Mouse (Mus musculus): ENCODE measurements at regions not wholly inside any gene's neighbourhood (a gene's known extent, or its start where the extent isn't known, plus 50 kb on each side); places are given as distances from the start of the nearest gene placed in this dataset.

DNA sequence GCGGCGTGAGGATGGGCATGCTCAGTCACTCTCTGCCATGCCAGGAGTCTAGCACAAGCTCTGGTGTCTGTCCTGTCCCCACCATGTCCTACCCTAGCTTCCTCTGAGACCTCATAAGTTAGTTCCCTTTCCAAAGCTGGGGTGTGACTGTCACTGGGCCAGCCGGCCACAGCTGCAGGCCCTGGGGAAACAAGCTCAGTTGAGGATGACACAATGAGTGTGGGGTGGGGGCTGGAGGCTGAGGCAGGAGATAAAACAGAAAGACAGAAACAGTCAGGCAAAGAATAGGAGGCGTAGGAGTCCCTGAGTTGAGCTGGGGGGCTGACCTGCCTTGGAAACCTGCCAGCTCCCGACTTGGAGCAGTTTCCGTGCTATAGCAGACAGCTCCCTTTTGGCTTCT lies 80.9 kb upstream of the Teddm2 start:
- TF ChIP-seq CTCF (IDR thresholded peaks at IDR 0.05; ENCODE audit: borderline replicate concordance, control insufficient read depth, extremely low read depth, insufficient read depth, low read length, poor library complexity): no peak
- no peak for TF ChIP-seq POLR2A (IDR thresholded peaks at IDR 0.05; ENCODE audit: control insufficient read depth, extremely low read depth, insufficient read depth, low read length, poor library complexity)

All from thymus, adult 2 months (tissue).